In the genomic region with DNA sequence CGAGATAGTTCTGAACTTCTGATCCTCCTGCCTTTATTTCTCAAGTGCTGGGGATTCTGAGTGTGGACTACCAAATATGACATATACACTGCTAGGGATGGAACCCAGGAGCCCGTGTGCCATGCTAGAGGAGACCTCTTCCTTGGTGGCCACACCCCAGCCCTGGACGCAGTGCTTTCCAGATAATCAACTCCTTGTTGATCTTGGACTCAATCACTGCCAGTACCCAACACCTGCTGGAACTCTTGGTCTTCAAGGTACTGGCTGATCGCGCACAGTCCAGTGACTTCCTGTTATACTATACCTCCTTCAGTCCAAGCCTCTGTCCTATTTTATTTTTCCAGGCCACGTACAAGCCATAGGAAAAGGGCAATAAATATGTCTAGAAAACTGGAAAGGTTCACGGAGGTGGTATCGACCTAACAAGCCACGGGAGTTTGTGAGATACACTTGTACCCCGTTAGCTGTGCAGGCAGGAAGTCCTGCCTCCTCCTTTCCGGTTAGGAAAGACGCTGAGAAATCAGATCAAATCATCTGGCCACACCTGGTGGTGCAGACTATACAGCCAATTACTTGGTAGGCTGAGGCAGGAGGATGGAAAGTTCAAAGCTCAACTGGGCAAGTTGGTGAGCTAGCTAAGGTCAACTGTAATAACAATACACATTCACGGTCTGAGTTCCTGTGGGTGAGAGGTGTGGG, we compare ENCODE assay signal across 7 mouse cellular contexts. TPM values are rescaled to one million over a fixed set of nuclear protein-coding genes. Genes with fewer than 3 reads are reported as not detected.
DNase-seq lines count a peak whose midpoint lies in the region; ATAC-seq lines count a peak whose summit lies in the region.

No protein-coding gene starts in this region.

- no peak overlapping the region for H3K9ac ChIP-seq in neural tube, embryonic 11.5 days (ENCODE audit: low read length)
- no peak overlapping the region for H3K9ac ChIP-seq in embryonic facial prominence, embryonic 14.5 days (ENCODE audit: low read depth, low read length)
- peak overlapping the region; percentile 70; the same call in 1 of the 2 replicates for H3K9ac ChIP-seq in midbrain, embryonic 15.5 days

- peak overlapping the region; percentile 60 for H3K4me2 ChIP-seq in neural tube, embryonic 11.5 days (ENCODE audit: low read depth)
- H3K4me2 ChIP-seq in embryonic facial prominence, embryonic 14.5 days (ENCODE audit: low read depth, low read length): peak overlapping the region; percentile 94
- H3K4me2 ChIP-seq in midbrain, embryonic 15.5 days: peak overlapping the region; percentile 88

- no peak; the same call in 1 of the 2 replicates for ATAC-seq in neural tube, embryonic 11.5 days (ENCODE audit: insufficient read depth, low FRiP score, low TSS enrichment)
- ATAC-seq in embryonic facial prominence, embryonic 14.5 days (ENCODE audit: low read depth): peak; percentile 34
- peak; percentile 60 for ATAC-seq in inflammation-experienced regulatory T-cells, adult 6 months
- ATAC-seq in midbrain, embryonic 15.5 days (replicated peaks): peak; percentile 21

- peak overlapping the region; percentile 72 for H3K4me3 ChIP-seq in neural tube, embryonic 11.5 days (ENCODE audit: low read depth, low read length)
- H3K4me3 ChIP-seq in embryonic facial prominence, embryonic 14.5 days (ENCODE audit: low read depth, low read length): peak overlapping the region; percentile 100
- H3K4me3 ChIP-seq in midbrain, embryonic 15.5 days: peak overlapping the region; percentile 88

- H3K27me3 ChIP-seq in neural tube, embryonic 11.5 days (ENCODE audit: control insufficient read depth, insufficient read depth, low read length): no peaks in the 10 kb centered on the region
- H3K27me3 ChIP-seq in embryonic facial prominence, embryonic 14.5 days (replicated peaks; ENCODE audit: control insufficient read depth, insufficient read depth, low read length): no peaks in the 10 kb centered on the region
- no peaks in the 10 kb centered on the region for H3K27me3 ChIP-seq in midbrain, embryonic 15.5 days (replicated peaks)

- H3K4me1 ChIP-seq in neural tube, embryonic 11.5 days (ENCODE audit: control insufficient read depth, insufficient read depth, low read length): peaks cover 6% of the 10 kb centered on the region; the same call in 1 of the 2 replicates
- peaks cover 9% of the 10 kb centered on the region for H3K4me1 ChIP-seq in embryonic facial prominence, embryonic 14.5 days (ENCODE audit: control insufficient read depth, insufficient read depth, low read length)
- H3K4me1 ChIP-seq in midbrain, embryonic 15.5 days: peaks cover 31% of the 10 kb centered on the region

- H3K9me3 ChIP-seq in neural tube, embryonic 11.5 days (ENCODE audit: control insufficient read depth, low read length): no peaks in the 10 kb centered on the region
- H3K9me3 ChIP-seq in embryonic facial prominence, embryonic 14.5 days (ENCODE audit: control insufficient read depth, low read length): no peaks in the 10 kb centered on the region
- no peaks in the 10 kb centered on the region for H3K9me3 ChIP-seq in midbrain, embryonic 15.5 days

- no peak for DNase-seq in neural tube, embryonic 11.5 days (ENCODE audit: low spot score)
- no peak for DNase-seq in neural tube, embryonic 10.5 days (ENCODE audit: extremely low spot score, low spot score)
- DNase-seq in embryonic facial prominence, embryonic 14.5 days (ENCODE audit: low spot score): no peak
- no peak for DNase-seq in right cerebral cortex, postnatal 25 days
- no peak for DNase-seq in layer of hippocampus, postnatal 14 days (ENCODE audit: low spot score in 2 of 2)

- WGBS in neural tube, embryonic 11.5 days: 50% methylated on average over 13 of the region's 13 CpGs
- WGBS in embryonic facial prominence, embryonic 14.5 days: 50% methylated on average over 13 of the region's 13 CpGs
- WGBS in midbrain, embryonic 15.5 days: 52% methylated on average over 13 of the region's 13 CpGs

- no peaks in the 10 kb centered on the region; the same call in 1 of the 2 replicates for H3K36me3 ChIP-seq in neural tube, embryonic 11.5 days (ENCODE audit: control insufficient read depth, insufficient read depth, low read length)
- H3K36me3 ChIP-seq in embryonic facial prominence, embryonic 14.5 days (ENCODE audit: control insufficient read depth, insufficient read depth, low read length): peaks cover 18% of the 10 kb centered on the region; the same call in 1 of the 2 replicates
- no peaks in the 10 kb centered on the region for H3K36me3 ChIP-seq in midbrain, embryonic 15.5 days (replicated peaks)

- no peak overlapping the region for H3K27ac ChIP-seq in neural tube, embryonic 11.5 days (ENCODE audit: low read depth, low read length)
- H3K27ac ChIP-seq in embryonic facial prominence, embryonic 14.5 days (replicated peaks; ENCODE audit: low read depth, low read length): peak overlapping the region; percentile 36; the same call in 1 of the 2 replicates
- H3K27ac ChIP-seq in midbrain, embryonic 15.5 days: peak overlapping the region; percentile 87

RNA-seq across cellular contexts. Expression of a gene that starts 10.0 kb away (rescaled TPM):
- 23.1 and 24.6 TPM in 2 replicates for polyA plus RNA-seq in neural tube, embryonic 11.5 days (2014; fragmentation: Nextera tagmentation; extraction: Ambion mirVana)
- 13.0 and 14.2 TPM in 2 replicates for polyA plus RNA-seq in embryonic facial prominence, embryonic 14.5 days (2014; fragmentation: Nextera tagmentation; extraction: Ambion mirVana)
- polyA plus RNA-seq in inflammation-experienced regulatory T-cells, adult 6 months (2017; shearing (Covaris generic)): 10 to 100 TPM in 2 of 3 experiments, 1 to 10 TPM in 1; 9.6 to 16.5 (median 12.2) TPM
- polyA plus RNA-seq in midbrain, embryonic 15.5 days (2015; fragmentation: Nextera tagmentation; extraction: Ambion mirVana): 34.3 and 34.7 TPM in 2 replicates
- total RNA-seq in layer of hippocampus, postnatal 14 days (2021): 10 to 100 TPM; 65.3 to 67.2 TPM

RNA-seq across cellular contexts. Expression of a gene that starts 10.3 kb away (rescaled TPM):
- 150 and 161 TPM in 2 replicates for polyA plus RNA-seq in neural tube, embryonic 11.5 days (2014; fragmentation: Nextera tagmentation; extraction: Ambion mirVana)
- 65.3 and 75.0 TPM in 2 replicates for polyA plus RNA-seq in embryonic facial prominence, embryonic 14.5 days (2014; fragmentation: Nextera tagmentation; extraction: Ambion mirVana)
- polyA plus RNA-seq in inflammation-experienced regulatory T-cells, adult 6 months (2017; shearing (Covaris generic)): 100 to 1,000 TPM; 145 to 194 (median 193) TPM
- 131 and 140 TPM in 2 replicates for polyA plus RNA-seq in midbrain, embryonic 15.5 days (2015; fragmentation: Nextera tagmentation; extraction: Ambion mirVana)
- total RNA-seq in layer of hippocampus, postnatal 14 days (2021): 10 to 100 TPM; 39.1 to 40.5 TPM

RNA-seq across cellular contexts. Expression of a gene that starts 35.3 kb away (rescaled TPM):
- 32.3 and 39.7 TPM in 2 replicates for polyA plus RNA-seq in neural tube, embryonic 11.5 days (2014; fragmentation: Nextera tagmentation; extraction: Ambion mirVana)
- polyA plus RNA-seq in embryonic facial prominence, embryonic 14.5 days (2014; fragmentation: Nextera tagmentation; extraction: Ambion mirVana): 64.1 and 69.7 TPM in 2 replicates
- not detected for polyA plus RNA-seq in inflammation-experienced regulatory T-cells, adult 6 months (2017; shearing (Covaris generic))
- polyA plus RNA-seq in midbrain, embryonic 15.5 days (2015; fragmentation: Nextera tagmentation; extraction: Ambion mirVana): 5.1 and 6.4 TPM in 2 replicates
- total RNA-seq in layer of hippocampus, postnatal 14 days (2021): under 1 TPM; 0.53 to 0.79 TPM
